Mouse (Mus musculus): ENCODE measurements around the gene Prkg1. TPM values are rescaled to one million over a fixed set of nuclear protein-coding genes. Genes with fewer than 3 reads are reported as not detected.

Prkg1 gene
- total RNA-seq (2012; rRNA removed) (not detected in 2 replicates), polyA plus RNA-seq (2012; ENCODE audit: insufficient read depth in 1 of 2, insufficient read length in 2 of 2, low read depth in 1 of 2, low replicate concordance in 2 of 2, missing spikeins in 1 of 2) (not detected)

GRCm38 (mm10) chr19:31764801-31765340 is at the start of gene Prkg1:
Prkg1 (minus strand) TSS chr19:31765033.
- no peak within 1 kb of the TSS for H3K4me3 ChIP-seq (ENCODE audit: control insufficient read depth in 1 of 2, insufficient read depth in 1 of 2, low read depth in 2 of 2, low read length in 2 of 2)
- H3K9ac ChIP-seq (ENCODE audit: control insufficient read depth, low read depth, low read length, poor library complexity, severe bottlenecking): no peak within 1 kb of the TSS
- no peaks in the 10 kb centered on the region for H3K36me3 ChIP-seq (ENCODE audit: control insufficient read depth in 1 of 2, insufficient read depth in 2 of 2, low read length in 2 of 2)
- no peaks in the 10 kb centered on the region for H3K79me2 ChIP-seq (ENCODE audit: control insufficient read depth, insufficient read depth, low read length, poor library complexity)
- no peaks in the 10 kb centered on the region for H3K9me3 ChIP-seq (replicated peaks; ENCODE audit: insufficient read depth, low read length)
- H3K4me1 ChIP-seq (ENCODE audit: control insufficient read depth in 1 of 2, insufficient read depth in 2 of 2, low read length in 2 of 2): no peaks in the 10 kb centered on the region
- TF ChIP-seq GATA1 (IDR thresholded peaks at IDR 0.05; ENCODE audit: low read depth, low read length): no peak
- no peak for TF ChIP-seq JUND (IDR thresholded peaks at IDR 0.05; ENCODE audit: low read depth, low read length)
- no peak for TF ChIP-seq MAX (IDR thresholded peaks at IDR 0.05; ENCODE audit: low read length)
- no peak for TF ChIP-seq POLR2AphosphoS2 (IDR thresholded peaks at IDR 0.05; ENCODE audit: low read length)
- no peaks in the 10 kb centered on the region for H3K27me3 ChIP-seq (ENCODE audit: control insufficient read depth in 1 of 2, insufficient read depth in 2 of 2, low read length in 2 of 2)
- no peak for DNase-seq (ENCODE audit: low read depth, low spot score)
- no peak within 1 kb of the TSS for H3K27ac ChIP-seq (ENCODE audit: control insufficient read depth, low read depth, low read length)

DNA sequence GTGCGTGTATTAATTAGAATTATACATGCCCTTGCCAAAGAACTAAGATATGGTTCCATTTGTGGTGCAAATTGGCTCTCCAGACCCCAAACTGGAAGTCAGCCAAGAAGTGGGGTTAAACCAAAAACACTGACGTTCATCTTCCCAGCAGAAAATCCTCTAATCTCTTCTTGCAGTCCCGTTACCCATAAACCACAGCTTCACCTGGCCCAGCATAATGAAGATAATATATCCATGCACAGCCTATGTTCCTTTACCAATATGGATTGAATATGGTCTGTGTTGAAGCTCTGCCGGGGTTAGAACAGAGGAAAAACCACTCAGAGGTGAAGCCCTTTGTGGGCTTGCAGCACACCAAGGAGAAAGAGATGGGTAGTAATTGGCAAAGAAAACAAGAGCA is 48.3 kb upstream of the Prkg1 start:
- no peak overlapping the region for H3K4me3 ChIP-seq (ENCODE audit: control insufficient read depth in 1 of 2, insufficient read depth in 1 of 2, low read depth in 2 of 2, low read length in 2 of 2)
- no peaks in the 10 kb centered on the region for H3K36me3 ChIP-seq (ENCODE audit: control insufficient read depth in 1 of 2, insufficient read depth in 2 of 2, low read length in 2 of 2)
- no peaks in the 10 kb centered on the region; a peak in 2 of 4 replicates for H3K27me3 ChIP-seq (ENCODE audit: control insufficient read depth in 1 of 2, insufficient read depth in 2 of 2, low read length in 2 of 2)
- H3K79me2 ChIP-seq (ENCODE audit: control insufficient read depth, insufficient read depth, low read length, poor library complexity): no peaks in the 10 kb centered on the region
- no peak overlapping the region for H3K27ac ChIP-seq (ENCODE audit: control insufficient read depth, low read depth, low read length)
- peak; percentile 32 for DNase-seq (ENCODE audit: low read depth, low spot score)
- peak; percentile 18; the same call in 1 of the 2 replicates for TF ChIP-seq TCF12 (IDR thresholded peaks at IDR 0.05; ENCODE audit: low read depth, low read length)
- TF ChIP-seq MXI1 (IDR thresholded peaks at IDR 0.05; ENCODE audit: low read depth, low read length): no peak
- 0 out of 2 replicates have a peak, but pooled peaks have one; percentile 7 for TF ChIP-seq TAL1 (IDR thresholded peaks at IDR 0.05; ENCODE audit: low read length)
- no peak for TF ChIP-seq RCOR1 (IDR thresholded peaks at IDR 0.05; ENCODE audit: low read depth, low read length)
- TF ChIP-seq EP300 (IDR thresholded peaks at IDR 0.05; ENCODE audit: low read depth in 1 of 2, low read length in 2 of 2): peak; percentile 22 to 36; a peak in 1 of 4 replicates
- no peak for TF ChIP-seq POLR2AphosphoS5 (IDR thresholded peaks at IDR 0.05; ENCODE audit: borderline replicate concordance, low read depth, low read length)
- H3K4me1 ChIP-seq (ENCODE audit: control insufficient read depth in 1 of 2, insufficient read depth in 2 of 2, low read length in 2 of 2): no peaks in the 10 kb centered on the region
- no peaks in the 10 kb centered on the region for H3K9me3 ChIP-seq (replicated peaks; ENCODE audit: insufficient read depth, low read length)
- no peak overlapping the region for H3K9ac ChIP-seq (ENCODE audit: control insufficient read depth, low read depth, low read length, poor library complexity, severe bottlenecking)

DNA sequence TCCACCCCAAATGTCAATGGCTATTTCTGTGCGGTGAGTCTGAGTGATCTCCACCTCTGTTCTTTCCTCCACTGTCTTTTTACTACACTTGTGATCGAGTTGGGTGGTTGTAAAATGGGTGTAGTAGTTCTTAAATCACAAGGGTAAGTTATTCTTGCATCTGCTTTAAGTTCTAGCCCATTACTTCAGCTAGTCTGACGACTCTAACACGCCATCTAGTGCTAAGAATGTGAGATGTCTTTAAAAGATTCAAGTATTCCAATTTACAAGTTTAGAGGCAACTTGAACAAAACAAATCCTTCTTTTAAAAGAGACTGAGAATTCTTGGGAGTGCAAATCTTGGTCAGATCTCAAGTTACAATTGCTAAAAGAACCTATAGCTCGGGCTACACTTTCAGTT is 46.5 kb upstream of the Prkg1 start:
- Histone ChIP-seq H3K36me3 (ENCODE audit: control insufficient read depth in 1 of 2, insufficient read depth in 2 of 2, low read length in 2 of 2) (no peaks in the 10 kb centered on the region), H3K9ac (ENCODE audit: control insufficient read depth, low read depth, low read length, poor library complexity, severe bottlenecking) (no peak overlapping the region), H3K27ac (ENCODE audit: control insufficient read depth, low read depth, low read length) (no peak overlapping the region), H3K79me2 (ENCODE audit: control insufficient read depth, insufficient read depth, low read length, poor library complexity) (no peaks in the 10 kb centered on the region), H3K4me1 (ENCODE audit: control insufficient read depth in 1 of 2, insufficient read depth in 2 of 2, low read length in 2 of 2) (no peaks in the 10 kb centered on the region), H3K9me3 (replicated peaks; ENCODE audit: insufficient read depth, low read length) (no peaks in the 10 kb centered on the region), H3K4me3 (ENCODE audit: control insufficient read depth in 1 of 2, insufficient read depth in 1 of 2, low read depth in 2 of 2, low read length in 2 of 2) (no peak overlapping the region), H3K27me3 (ENCODE audit: control insufficient read depth in 1 of 2, insufficient read depth in 2 of 2, low read length in 2 of 2) (no peaks in the 10 kb centered on the region; a peak in 2 of 4 replicates)
- peak; percentile 62 for TF ChIP-seq RAD21 (IDR thresholded peaks at IDR 0.05; ENCODE audit: low read depth, low read length)
- peak; percentile 59 for TF ChIP-seq SMC3 (IDR thresholded peaks at IDR 0.05; ENCODE audit: low read depth, low read length)
- peak in 2 of 3 experiments; percentile 22 to 61; a peak in 2 of 6 replicates for TF ChIP-seq CTCF (IDR thresholded peaks at IDR 0.05 in 2 of 3, conservative IDR thresholded peaks at IDR 0.05 in 1 of 3; ENCODE audit: control insufficient read depth in 1 of 3, insufficient read depth in 1 of 3, low read depth in 2 of 3, low read length in 3 of 3, poor library complexity in 1 of 3, severe bottlenecking in 1 of 3)
- peak; percentile 32; the same call in 1 of the 2 replicates for TF ChIP-seq ZC3H11A (IDR thresholded peaks at IDR 0.05; ENCODE audit: low read depth, low read length)
- TF ChIP-seq RCOR1 (IDR thresholded peaks at IDR 0.05; ENCODE audit: low read depth, low read length): no peak
- DNase-seq (ENCODE audit: low read depth, low spot score): peak; percentile 59

All from MEL (cell line).